Mouse (Mus musculus): ENCODE results near the gene Tom1l2.

- TF ChIP-seq CTCF (IDR thresholded peaks at IDR 0.05; ENCODE audit: low read depth) (peak; percentile 56), EP300 (IDR thresholded peaks at IDR 0.05; ENCODE audit: low read depth) (no peak)
Observed at GRCm38 (mm10) chr11:60306834-60307233, 45.9 kb downstream of the Tom1l2 start.
